Mouse (Mus musculus) frontal cortex, adult 2 months (tissue): ENCODE measurements around the gene Arid3b. TPM values are rescaled to one million over a fixed set of nuclear protein-coding genes. Genes with fewer than 3 reads are reported as not detected.

Source experiments
- DNase-seq, 2 experiments: peaks; one replicate each; pipeline ENCODE4 v3.0.0; 2022; ENCODE audit warnings: low spot score in 1 of 2; ENCODE audit errors: extremely low spot score in 1 of 2
- polyA plus RNA-seq: library from polyadenylated mRNA; depleted of rRNA; stranded (reverse); fragments of >200 nt; gene quantifications from 2 replicates; pipeline ENCODE4 v1.2.3, GENCODE M21; 2012; rRNA removed

Arid3b gene
- polyA plus RNA-seq, 1 experiment = 6.9 TPM

GRCm38 (mm10) chr9:57758528-57758927, 78.1 kb downstream of the Arid3b start:
- DNase-seq = peak; percentile 62 to 66

GRCm38 (mm10) chr9:57757578-57757977, 79.0 kb downstream of the Arid3b start:
- no peak for DNase-seq

GRCm38 (mm10) chr9:57750901-57751300, 85.7 kb downstream of the Arid3b start:
- DNase-seq = no peak

GRCm38 (mm10) chr9:57748831-57749230, 87.8 kb downstream of the Arid3b start:
- no peak for DNase-seq

- no peak for DNase-seq
Measured at GRCm38 (mm10) chr9:57748137-57748536, 88.5 kb downstream of the Arid3b start.

- no peak for DNase-seq
Measured at GRCm38 (mm10) chr9:57747067-57747466, 89.5 kb downstream of the Arid3b start.

GRCm38 (mm10) chr9:57744462-57745091, 92.0 kb downstream of the Arid3b start:
- DNase-seq = peak in 1 of 2 experiments; percentile 64

Other genes starting within 250 kb of the Arid3b start
- 45.3 and 53.0 TPM in 2 replicates for gene Ulk3, start 247.3 kb downstream of the Arid3b start, polyA plus RNA-seq
- 17.6 and 18.4 TPM in 2 replicates for gene Cplx3, start 230.5 kb downstream of the Arid3b start, polyA plus RNA-seq
- 0.08 and 0.12 TPM in 2 replicates for gene Lman1l, start 216.0 kb downstream of the Arid3b start, polyA plus RNA-seq
- gene Csk, start 183.2 kb downstream of the Arid3b start, polyA plus RNA-seq = 66.1 and 86.0 TPM in 2 replicates
- 1.1 TPM in 1 of 2 replicates, not detected in the other for gene Cyp1a2, start 153.1 kb downstream of the Arid3b start, polyA plus RNA-seq
- 0.08 TPM in 2 replicates for gene Cyp1a1, start 148.9 kb downstream of the Arid3b start, polyA plus RNA-seq
- gene Edc3, start 128.3 kb downstream of the Arid3b start, polyA plus RNA-seq = 12.3 and 13.3 TPM in 2 replicates
- 156 and 191 TPM in 2 replicates for gene Clk3, start 70.9 kb downstream of the Arid3b start, polyA plus RNA-seq
- 118 and 126 TPM in 2 replicates for gene Ubl7, start 74.2 kb upstream of the Arid3b start, polyA plus RNA-seq
- 76.6 and 95.2 TPM in 2 replicates for gene Sema7a, start 103.3 kb upstream of the Arid3b start, polyA plus RNA-seq
- 5.5 and 6.1 TPM in 2 replicates for gene Cyp11a1, start 169.6 kb upstream of the Arid3b start, polyA plus RNA-seq
- 5.7 and 7.6 TPM in 2 replicates for gene Stra6, start 227.0 kb upstream of the Arid3b start, polyA plus RNA-seq